Mouse (Mus musculus) A20 (cell line): ENCODE results near the gene Gm12184.
"Not testable (repeated sequence)": the region's sequence is repeated elsewhere in the genome, so short reads cannot be mapped to it uniquely, and the experiment has no call there.

Experiments
- DNase-seq: peaks from one replicate; pipeline ENCODE4 v3.0.0-alpha.2; 2011; ENCODE audit warnings: low read depth, low spot score

Gm12184 gene

GRCm38 (mm10) chr11:48822768-48823512 is 3.5 kb downstream of the Gm12184 start:
- no peak for DNase-seq

DNA sequence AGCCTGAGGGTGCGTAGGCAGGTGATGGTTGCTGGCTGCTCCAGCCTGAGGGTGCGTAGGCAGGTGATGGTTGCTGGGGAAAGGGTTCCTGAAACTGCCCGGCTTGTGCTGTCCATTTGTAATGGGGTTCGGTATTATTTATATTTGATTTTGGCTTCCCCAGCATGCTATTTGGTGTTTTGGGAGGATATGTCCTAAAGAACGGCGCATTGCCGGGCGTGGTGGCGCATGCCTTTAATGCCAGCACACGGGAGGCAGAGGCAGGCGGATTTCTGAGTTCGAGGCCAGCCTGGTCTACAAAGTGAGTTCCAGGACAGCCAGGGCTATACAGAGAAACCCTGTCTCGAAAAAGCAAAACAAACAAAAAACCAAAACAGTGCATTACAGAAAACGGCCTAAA is 5.2 kb downstream of the Gm12184 start:
- DNase-seq, result not testable (repeated sequence)

GRCm38 (mm10) chr11:48820308-48820674 is 6.2 kb downstream of the Gm12184 start:
- DNase-seq, result peak; percentile 48

GRCm38 (mm10) chr11:48819614-48820307 is 6.7 kb downstream of the Gm12184 start:
- DNase-seq, result no peak

- peak; percentile 96 for DNase-seq
Observed at GRCm38 (mm10) chr11:48818346-48818745, 8.1 kb downstream of the Gm12184 start.

- DNase-seq, result no peak
Observed at GRCm38 (mm10) chr11:48817794-48818193, 8.7 kb downstream of the Gm12184 start.

GRCm38 (mm10) chr11:48816800-48817665 is 9.4 kb downstream of the Gm12184 start, which contains the start of gene Trim41:
Gene Trim41 (minus strand): TSS chr11:48817353.
- DNase-seq, result peak; percentile 100

GRCm38 (mm10) chr11:48816281-48816781 is 10.1 kb downstream of the Gm12184 start:
- peak; percentile 29 for DNase-seq

DNA sequence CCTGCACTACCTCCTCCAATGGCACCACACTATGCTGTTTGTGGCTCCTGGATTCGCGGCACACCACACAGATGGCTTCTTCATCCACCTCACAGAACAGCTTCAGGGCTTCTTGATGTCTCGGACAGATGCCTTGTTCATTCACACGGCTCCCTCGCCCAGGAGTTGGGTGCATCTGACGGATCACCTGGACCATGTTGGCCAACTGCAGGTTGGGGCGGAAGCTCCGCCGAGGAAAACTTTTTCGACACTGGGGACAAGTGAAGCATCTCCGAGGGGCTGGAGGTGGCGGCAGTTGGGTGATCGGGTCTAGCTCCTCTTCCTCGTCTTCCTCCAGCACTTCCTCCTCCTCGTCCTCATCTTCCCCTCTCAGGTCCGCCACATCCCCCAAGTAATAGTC is 10.6 kb downstream of the Gm12184 start:
- no peak for DNase-seq

- DNase-seq, result no peak
Observed at GRCm38 (mm10) chr11:48813782-48814181, 12.7 kb downstream of the Gm12184 start.

DNA sequence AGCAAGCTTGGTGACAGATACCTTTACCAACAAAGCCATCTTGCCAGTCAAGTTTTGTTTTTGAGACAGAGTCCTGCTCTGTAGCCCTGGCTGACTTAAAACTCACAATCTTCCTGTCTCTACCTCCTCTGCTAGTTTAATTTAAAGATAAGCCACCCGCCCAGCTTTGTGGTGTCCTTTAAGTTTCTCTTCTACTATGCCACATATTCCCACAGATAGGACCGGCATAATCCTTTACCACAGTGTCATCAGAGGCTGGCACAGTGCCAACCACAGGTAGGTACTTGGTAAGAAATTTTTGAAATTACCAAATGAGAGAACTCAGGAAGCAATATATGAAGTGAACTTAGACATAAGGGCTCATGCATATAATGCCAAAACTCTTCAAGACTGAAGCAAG is 16.3 kb downstream of the Gm12184 start:
- DNase-seq, result no peak

- DNase-seq, result no peak
Observed at GRCm38 (mm10) chr11:48809434-48809830, 17.0 kb downstream of the Gm12184 start.

GRCm38 (mm10) chr11:48808737-48809433 is 17.6 kb downstream of the Gm12184 start:
- no peak for DNase-seq

- no peak for DNase-seq
Observed at GRCm38 (mm10) chr11:48808304-48808646, 18.2 kb downstream of the Gm12184 start.

GRCm38 (mm10) chr11:48807563-48808303 is 18.7 kb downstream of the Gm12184 start:
- DNase-seq, result no peak

GRCm38 (mm10) chr11:48806856-48807562 is 19.4 kb downstream of the Gm12184 start:
- no peak for DNase-seq

DNA sequence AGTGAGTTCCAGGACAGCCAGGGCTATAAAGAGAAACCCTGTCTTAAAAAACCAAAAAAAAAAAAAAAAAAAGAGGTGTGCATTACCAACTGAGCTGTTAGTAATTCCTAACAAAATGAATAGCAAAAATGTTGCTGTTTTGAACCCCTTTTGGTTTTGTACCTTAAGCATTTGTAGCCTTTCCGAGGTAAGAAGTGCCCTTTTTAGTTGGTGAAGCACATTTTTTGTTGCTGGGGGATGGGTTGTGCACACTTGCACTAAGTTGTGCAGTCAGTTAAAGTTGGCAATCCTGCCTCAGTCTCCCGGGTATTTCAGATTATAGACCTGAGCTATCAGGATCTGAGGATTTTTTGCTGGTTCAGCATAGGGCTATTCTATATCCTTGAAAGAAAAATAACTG is 21.5 kb downstream of the Gm12184 start:
- no peak for DNase-seq

GRCm38 (mm10) chr11:48803988-48804387 is 22.5 kb downstream of the Gm12184 start:
- DNase-seq, result no peak

DNA sequence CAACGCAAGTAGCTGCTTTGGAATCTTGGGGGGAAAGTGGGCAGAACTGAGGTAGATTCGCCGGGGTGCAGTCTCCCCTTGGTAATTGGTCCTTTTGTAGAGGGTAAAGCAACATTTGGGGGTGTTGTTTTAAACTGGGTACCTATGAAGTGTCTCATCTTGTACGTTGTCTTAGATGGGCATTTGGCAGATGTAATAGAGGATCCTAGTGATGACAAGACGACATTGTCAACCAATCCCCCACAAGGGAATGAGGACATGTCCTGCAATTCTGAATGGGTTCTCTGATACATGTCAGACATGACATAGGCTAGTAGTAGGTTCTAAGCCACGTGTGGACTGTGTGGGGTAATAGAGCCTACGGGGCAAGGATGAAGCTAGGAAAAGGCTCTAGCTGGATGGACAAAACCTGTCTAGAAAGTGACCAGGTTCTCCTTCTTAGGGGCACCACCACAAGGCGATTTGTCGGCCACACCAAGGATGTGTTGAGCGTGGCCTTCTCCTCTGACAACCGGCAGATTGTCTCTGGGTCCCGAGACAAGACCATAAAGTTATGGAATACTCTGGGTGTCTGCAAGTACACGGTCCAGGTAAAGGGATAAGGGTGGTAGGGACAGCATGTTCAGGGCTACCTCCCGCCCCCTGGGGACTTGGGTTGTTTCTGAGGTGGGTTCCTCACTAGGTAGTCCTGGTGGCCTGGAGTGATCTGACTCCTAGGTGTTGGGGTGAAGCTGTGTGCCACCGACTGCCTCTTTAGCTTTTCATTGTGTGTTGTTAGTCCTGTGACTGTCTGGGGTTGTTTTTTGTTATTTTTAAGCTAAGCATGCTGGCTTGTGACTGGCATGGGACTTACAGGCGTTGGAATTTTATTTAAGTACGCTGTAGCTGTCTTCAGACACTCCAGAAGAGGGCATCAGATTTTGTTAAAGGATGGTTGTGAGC is 24.4 kb downstream of the Gm12184 start:
- DNase-seq, result no peak
